Mouse (Mus musculus) embryonic fibroblast, embryonic 13.5 days (primary cell): ENCODE results near the gene Gm17349.

Experiments
- CTCF ChIP-seq: IDR thresholded peaks from 2 replicates; pipeline ENCODE4 v1.5.1; 2011; ENCODE audit warnings: mild to moderate bottlenecking, control low read depth, low read length, moderate library complexity, borderline replicate concordance; ENCODE audit not compliant: insufficient read depth
- POLR2A ChIP-seq: IDR thresholded peaks from 2 replicates; pipeline ENCODE4 v1.6.1; 2011; ENCODE audit warnings: low read depth, mild to moderate bottlenecking, control low read depth, low read length, moderate library complexity

GRCm38 (mm10) chr15:99667544-99667943 is 37.7 kb downstream of the Gm17349 start:
- TF ChIP-seq CTCF (no peak), POLR2A (no peak)
